In genomic region chr2:167602978-167603377, GRCm38 (mm10) we compare ENCODE assay signal across 11 mouse cellular contexts. TPM values are rescaled to one million over a fixed set of nuclear protein-coding genes. Genes with fewer than 3 reads are reported as not detected.
DNase-seq lines count a peak whose midpoint lies in the region; TF ChIP-seq lines count a peak whose summit lies in the region.
"Had no signal": no experiment of that assay in that cellular context is flagged by ENCODE, and none has a peak within 500 bp of the region (broad histone marks: within the 10 kb centered on the region; RNA-seq: fewer than 3 reads in every experiment).

No protein-coding gene starts in this region.

- H3K27me3 ChIP-seq in kidney, adult 2 months (replicated peaks; ENCODE audit: control insufficient read depth, insufficient read depth, low read length), result no peaks in the 10 kb centered on the region

- no peaks in the 10 kb centered on the region for H3K4me1 ChIP-seq in kidney, adult 2 months (ENCODE audit: control insufficient read depth, insufficient read depth, low read length)
- H3K4me1 ChIP-seq: neural tube, embryonic 13.5 days had no signal

- TF ChIP-seq CTCF in kidney, adult 2 months (conservative IDR thresholded peaks at IDR 0.05; ENCODE audit: insufficient read depth, insufficient read length, low read depth, low read length), result peak; percentile 43; the same call in 1 of the 2 replicates

- H3K4me3 ChIP-seq in kidney, adult 2 months (ENCODE audit: insufficient read depth, low read depth, low read length), result no peak overlapping the region
- H3K4me3 ChIP-seq: neural tube, embryonic 13.5 days had no signal

- no peaks in the 10 kb centered on the region for H3K36me3 ChIP-seq in kidney, adult 2 months (ENCODE audit: control insufficient read depth, insufficient read depth, low read length)

- peak; percentile 52 for DNase-seq in adrenal gland, postnatal 10 days
- no peak for DNase-seq in adrenal gland, adult 8-10 months
- no peak for DNase-seq in kidney, adult 2 months
- DNase-seq in kidney, adult 11 months, result no peak
- DNase-seq in 3T3-L1 (ENCODE audit: low read depth, low spot score), result peak; percentile 70
- peak; percentile 63 for DNase-seq in heart, postnatal 4 days
- DNase-seq in cerebellum, postnatal 14 days, result no peak
- no peak for DNase-seq in Muller cell, postnatal 12 days (ENCODE audit: inconsistent ontology term)
- DNase-seq: cerebellum, adult 8-10 months had no signal

- no peak overlapping the region for H3K27ac ChIP-seq in kidney, adult 2 months (ENCODE audit: insufficient read depth, low read depth, low read length)
- H3K27ac ChIP-seq: neural tube, embryonic 13.5 days had no signal

- no peak for TF ChIP-seq POLR2A in kidney, adult 2 months (IDR thresholded peaks at IDR 0.05; ENCODE audit: low read depth, low read length)

- 77% methylated on average over 5 of the region's 5 CpGs for WGBS in kidney, adult 2 months

RNA-seq across cellular contexts. Expression of gene Ube2v1, which starts 28.9 kb away (rescaled TPM):
- total RNA-seq in adrenal gland, postnatal 10 days (2021), result 100 to 1,000 TPM; 159 to 162 TPM
- 100 to 1,000 TPM; 175 to 197 (median 191) TPM for total RNA-seq in adrenal gland, adult 8-10 months (2022)
- polyA plus RNA-seq in kidney, adult 2 months (2012; rRNA removed), result 108 and 114 TPM in 2 replicates
- 100 to 1,000 TPM; 131 to 137 TPM for total RNA-seq in heart, postnatal 4 days (2021)

RNA-seq across cellular contexts. Expression of gene Gm20431, which starts 58.3 kb away (rescaled TPM):
- total RNA-seq in adrenal gland, postnatal 10 days (2021), result 10 to 100 TPM; 16.4 to 17.5 TPM
- 10 to 100 TPM; 19.9 to 23.9 (median 22.1) TPM for total RNA-seq in adrenal gland, adult 8-10 months (2022)
- 30.7 and 31.8 TPM in 2 replicates for polyA plus RNA-seq in kidney, adult 2 months (2012; rRNA removed)
- 10 to 100 TPM; 23.0 to 26.1 TPM for total RNA-seq in heart, postnatal 4 days (2021)
- polyA plus RNA-seq: liver, embryonic 16.5 days had no signal

Comparison
In these comparisons a context has a peak if more than half of its experiments do, and no peak if none do; other contexts are left out.
1. DNase-seq: peak in adrenal gland, postnatal 10 days (single experiment), 3T3-L1 (single experiment) and heart, postnatal 4 days (single experiment); none in adrenal gland, adult 8-10 months (single experiment), kidney, adult 2 months (single experiment), kidney, adult 11 months (single experiment), cerebellum, postnatal 14 days (0 of 2) and Muller cell, postnatal 12 days (single experiment).